Mouse (Mus musculus) ES-Bruce4 (cell line): ENCODE results near the gene Sptssa.

Experiments
- CTCF ChIP-seq: IDR thresholded peaks from one replicate; pipeline ENCODE4 v1.8.1; 2011; ENCODE audit warnings: low read depth, low read length
- POLR2A ChIP-seq: IDR thresholded peaks from one replicate; pipeline ENCODE4 v1.8.1; 2011; ENCODE audit warnings: low read length; ENCODE audit not compliant: insufficient read depth

- TF ChIP-seq CTCF (no peak), POLR2A (no peak)
Measured at GRCm38 (mm10) chr12:54659901-54660300, 3.5 kb upstream of the Sptssa start.
